Mouse (Mus musculus) stomach, embryonic 14.5 days (tissue): ENCODE results near the gene Crip1. TPM values are rescaled to one million over a fixed set of nuclear protein-coding genes. Genes with fewer than 3 reads are reported as not detected.

ENCODE experiments used
- ATAC-seq: fragments of 200-750 bp; cut with Nextera tagmentation; 2 replicates; pipeline ENCODE4 v1.8.0; 2017; ENCODE audit warnings: low read depth, moderate TSS enrichment; ENCODE audit not compliant: insufficient number of reproducible peaks, insufficient read depth, low FRiP score
- H3K27ac ChIP-seq: fragments of 300-500 bp; sonication (generic); 2 replicates; pipeline ENCODE4 v1.5.1; 2014; ENCODE audit warnings: mild to moderate bottlenecking, low read length, moderate library complexity, mixed read lengths
- H3K27me3 ChIP-seq: fragments of 300-500 bp; sonication (generic); 2 replicates; pipeline ENCODE4 v1.6.1; 2014; ENCODE audit warnings: low read length, control low read depth, mixed read lengths; ENCODE audit not compliant: control insufficient read depth, insufficient read depth
- H3K36me3 ChIP-seq: fragments of 300-500 bp; sonication (generic); 2 replicates; pipeline ENCODE4 v1.6.1; 2014; ENCODE audit warnings: mild to moderate bottlenecking, control low read depth, low read length, moderate library complexity, mixed read lengths; ENCODE audit not compliant: control insufficient read depth, insufficient read depth
- H3K4me1 ChIP-seq: fragments of 300-500 bp; sonication (generic); 2 replicates; pipeline ENCODE4 v1.6.1; 2014; ENCODE audit warnings: low read length, control low read depth, mixed read lengths; ENCODE audit not compliant: control insufficient read depth, insufficient read depth
- H3K4me2 ChIP-seq: fragments of 300-500 bp; sonication (generic); replicated peaks from 2 replicates; pipeline ENCODE4 v1.6.1; 2014; ENCODE audit warnings: low read depth, low read length, control low read depth
- H3K4me3 ChIP-seq: fragments of 300-500 bp; sonication (generic); 2 replicates; pipeline ENCODE4 v1.5.1; 2014; ENCODE audit warnings: low read depth, low read length, control low read depth
- H3K9ac ChIP-seq: fragments of 300-500 bp; sonication (generic); replicated peaks from 2 replicates; pipeline ENCODE4 v1.6.1; 2014; ENCODE audit warnings: low read depth, mild to moderate bottlenecking, control low read depth, low read length, moderate library complexity, mixed read lengths
- H3K9me3 ChIP-seq: fragments of 300-500 bp; sonication (generic); 2 replicates; pipeline ENCODE4 v1.6.1; 2016; ENCODE audit warnings: low read depth, low read length, control low read depth; ENCODE audit not compliant: control insufficient read depth
- WGBS: fragments of 180-500 bp; shearing (Covaris S2); extraction: QIAGEN DNeasy Blood & Tissue Kit; methylation state at CpG from one replicate; pipeline ENCODE4 v1.1.7; 2014; 5-methylcytosine and 5-hydroxymethylcytosine counted together
- polyA plus RNA-seq: library from polyadenylated mRNA; unstranded; fragments of >200 nt; fragmentation: Nextera tagmentation; extraction: Ambion mirVana; gene quantifications from 2 replicates; pipeline ENCODE4 v1.2.1, GENCODE M21; 2014

Gene Crip1
- polyA plus RNA-seq, 1 experiment from 2014 or later: 261 TPM

GRCm38 (mm10) chr12:113149341-113149740, 3.2 kb downstream of the Crip1 start:
- no peak for ATAC-seq
- Histone ChIP-seq H3K4me1 (peaks cover 20% of the 10 kb centered on the region), H3K9ac (no peak overlapping the region), H3K4me3 (no peak overlapping the region), H3K4me2 (no peak overlapping the region), H3K27me3 (0 out of 2 replicates have a peak, but pooled peaks cover 3% of the 10 kb centered on the region), H3K27ac (no peak overlapping the region), H3K9me3 (no peaks in the 10 kb centered on the region), H3K36me3 (no peaks in the 10 kb centered on the region)
- 69% methylated on average over 4 of the region's 4 CpGs for WGBS

GRCm38 (mm10) chr12:113149896-113150295, 3.8 kb downstream of the Crip1 start:
- H3K4me1 ChIP-seq: peaks cover 20% of the 10 kb centered on the region
- H3K4me2 ChIP-seq: no peak overlapping the region
- no peak overlapping the region for H3K9ac ChIP-seq
- H3K9me3 ChIP-seq: no peaks in the 10 kb centered on the region
- no peaks in the 10 kb centered on the region for H3K36me3 ChIP-seq
- no peak overlapping the region for H3K4me3 ChIP-seq
- no peak for ATAC-seq
- no peak overlapping the region for H3K27ac ChIP-seq
- 77% methylated on average over 3 of the region's 3 CpGs for WGBS
- 0 out of 2 replicates have a peak, but pooled peaks cover 3% of the 10 kb centered on the region for H3K27me3 ChIP-seq

- Histone ChIP-seq H3K4me1 (peaks cover 20% of the 10 kb centered on the region), H3K9ac (no peak overlapping the region), H3K9me3 (no peaks in the 10 kb centered on the region), H3K27me3 (0 out of 2 replicates have a peak, but pooled peaks cover 3% of the 10 kb centered on the region), H3K36me3 (no peaks in the 10 kb centered on the region), H3K27ac (no peak overlapping the region), H3K4me2 (no peak overlapping the region), H3K4me3 (no peak overlapping the region)
- 75% methylated on average over 4 of the region's 4 CpGs for WGBS
- no peak for ATAC-seq
Observed at GRCm38 (mm10) chr12:113150591-113150990, 4.5 kb downstream of the Crip1 start.

- no peaks in the 10 kb centered on the region for H3K36me3 ChIP-seq
- H3K4me3 ChIP-seq: no peak overlapping the region
- 65% methylated on average over 8 of the region's 8 CpGs for WGBS
- no peak overlapping the region for H3K27ac ChIP-seq
- no peak for ATAC-seq
- H3K9me3 ChIP-seq: no peaks in the 10 kb centered on the region
- H3K9ac ChIP-seq: no peak overlapping the region
- H3K4me1 ChIP-seq: peaks cover 20% of the 10 kb centered on the region
- 0 out of 2 replicates have a peak, but pooled peaks cover 3% of the 10 kb centered on the region for H3K27me3 ChIP-seq
- H3K4me2 ChIP-seq: 0 out of 2 replicates have a peak overlapping the region, but pooled peaks have one; percentile 79
Observed at GRCm38 (mm10) chr12:113151046-113151445, 4.9 kb downstream of the Crip1 start.

GRCm38 (mm10) chr12:113151661-113152271, 5.7 kb downstream of the Crip1 start:
- H3K36me3 ChIP-seq: no peaks in the 10 kb centered on the region
- peaks cover 17% of the 10 kb centered on the region for H3K4me1 ChIP-seq
- H3K9me3 ChIP-seq: no peaks in the 10 kb centered on the region
- peak overlapping the region; percentile 79 for H3K4me2 ChIP-seq
- peak overlapping the region; percentile 25; the same call in 1 of the 2 replicates for H3K9ac ChIP-seq
- no peak for ATAC-seq
- 0 out of 2 replicates have a peak, but pooled peaks cover 3% of the 10 kb centered on the region for H3K27me3 ChIP-seq
- peak overlapping the region; percentile 40 for H3K4me3 ChIP-seq
- WGBS: 2% methylated on average over 36 of the region's 36 CpGs
- no peak overlapping the region for H3K27ac ChIP-seq

- Histone ChIP-seq H3K27me3 (0 out of 2 replicates have a peak, but pooled peaks cover 3% of the 10 kb centered on the region), H3K4me3 (peak overlapping the region; percentile 40), H3K36me3 (no peaks in the 10 kb centered on the region), H3K9me3 (no peaks in the 10 kb centered on the region), H3K4me1 (peaks cover 17% of the 10 kb centered on the region), H3K4me2 (peak overlapping the region; percentile 79), H3K9ac (0 out of 2 replicates have a peak overlapping the region, but pooled peaks have one; percentile 25), H3K27ac (no peak overlapping the region)
- no peak for ATAC-seq
- 18% methylated on average over 19 of the region's 19 CpGs for WGBS
Observed at GRCm38 (mm10) chr12:113152272-113152661, 6.2 kb downstream of the Crip1 start.

GRCm38 (mm10) chr12:113152991-113153525, 6.9 kb downstream of the Crip1 start:
- Histone ChIP-seq H3K27ac (no peak overlapping the region), H3K4me2 (0 out of 2 replicates have a peak overlapping the region, but pooled peaks have one; percentile 79), H3K9ac (no peak overlapping the region), H3K27me3 (0 out of 2 replicates have a peak, but pooled peaks cover 3% of the 10 kb centered on the region), H3K4me1 (peaks cover 17% of the 10 kb centered on the region), H3K36me3 (no peaks in the 10 kb centered on the region), H3K9me3 (no peaks in the 10 kb centered on the region), H3K4me3 (no peak overlapping the region)
- 82% methylated on average over 6 of the region's 6 CpGs for WGBS
- ATAC-seq: no peak

- Histone ChIP-seq H3K4me3 (no peak overlapping the region), H3K27ac (no peak overlapping the region), H3K4me1 (peaks cover 13% of the 10 kb centered on the region), H3K9ac (no peak overlapping the region), H3K27me3 (0 out of 2 replicates have a peak, but pooled peaks cover 3% of the 10 kb centered on the region), H3K4me2 (no peak overlapping the region), H3K36me3 (no peaks in the 10 kb centered on the region), H3K9me3 (no peaks in the 10 kb centered on the region)
- 90% methylated on average over 7 of the region's 7 CpGs for WGBS
- no peak for ATAC-seq
Observed at GRCm38 (mm10) chr12:113153971-113154370, 7.9 kb downstream of the Crip1 start.
